Mouse (Mus musculus) stomach, embryonic 14.5 days (tissue): Measurements from ENCODE around the gene Bfar. TPM values are rescaled to one million over a fixed set of nuclear protein-coding genes. Genes with fewer than 3 reads are reported as not detected.
A peak's percentile ranks its signal among the peaks of the same experiment; 100 is the strongest.
"Not testable (repeated sequence)": the region's sequence is repeated elsewhere in the genome, so short reads cannot be mapped to it uniquely, and the experiment has no call there.

ENCODE experiments used
- ATAC-seq: fragments of 200-750 bp; cut with Nextera tagmentation; 2 replicates; pipeline ENCODE4 v1.8.0; 2017; ENCODE audit warnings: low read depth, moderate TSS enrichment; ENCODE audit not compliant: insufficient number of reproducible peaks, insufficient read depth, low FRiP score
- H3K27ac ChIP-seq: fragments of 300-500 bp; sonication (generic); 2 replicates; pipeline ENCODE4 v1.5.1; 2014; ENCODE audit warnings: mild to moderate bottlenecking, low read length, moderate library complexity, mixed read lengths
- H3K27me3 ChIP-seq: fragments of 300-500 bp; sonication (generic); 2 replicates; pipeline ENCODE4 v1.6.1; 2014; ENCODE audit warnings: low read length, control low read depth, mixed read lengths; ENCODE audit not compliant: control insufficient read depth, insufficient read depth
- H3K36me3 ChIP-seq: fragments of 300-500 bp; sonication (generic); 2 replicates; pipeline ENCODE4 v1.6.1; 2014; ENCODE audit warnings: mild to moderate bottlenecking, control low read depth, low read length, moderate library complexity, mixed read lengths; ENCODE audit not compliant: control insufficient read depth, insufficient read depth
- H3K4me1 ChIP-seq: fragments of 300-500 bp; sonication (generic); 2 replicates; pipeline ENCODE4 v1.6.1; 2014; ENCODE audit warnings: low read length, control low read depth, mixed read lengths; ENCODE audit not compliant: control insufficient read depth, insufficient read depth
- H3K4me2 ChIP-seq: fragments of 300-500 bp; sonication (generic); replicated peaks from 2 replicates; pipeline ENCODE4 v1.6.1; 2014; ENCODE audit warnings: low read depth, low read length, control low read depth
- H3K4me3 ChIP-seq: fragments of 300-500 bp; sonication (generic); 2 replicates; pipeline ENCODE4 v1.5.1; 2014; ENCODE audit warnings: low read depth, low read length, control low read depth
- H3K9ac ChIP-seq: fragments of 300-500 bp; sonication (generic); replicated peaks from 2 replicates; pipeline ENCODE4 v1.6.1; 2014; ENCODE audit warnings: low read depth, mild to moderate bottlenecking, control low read depth, low read length, moderate library complexity, mixed read lengths
- H3K9me3 ChIP-seq: fragments of 300-500 bp; sonication (generic); 2 replicates; pipeline ENCODE4 v1.6.1; 2016; ENCODE audit warnings: low read depth, low read length, control low read depth; ENCODE audit not compliant: control insufficient read depth
- WGBS: fragments of 180-500 bp; shearing (Covaris S2); extraction: QIAGEN DNeasy Blood & Tissue Kit; methylation state at CpG from one replicate; pipeline ENCODE4 v1.1.7; 2014; 5-methylcytosine and 5-hydroxymethylcytosine counted together
- polyA plus RNA-seq: library from polyadenylated mRNA; unstranded; fragments of >200 nt; fragmentation: Nextera tagmentation; extraction: Ambion mirVana; gene quantifications from 2 replicates; pipeline ENCODE4 v1.2.1, GENCODE M21; 2014

The Bfar gene
- polyA plus RNA-seq, 1 experiment from 2014 or later: 54.9 TPM

GRCm38 (mm10) chr16:13729428-13729827 is 57.8 kb downstream of the Bfar start:
- Histone ChIP-seq H3K9ac (no peak overlapping the region), H3K4me2 (no peak overlapping the region), H3K9me3 (no peaks in the 10 kb centered on the region), H3K27ac (no peak overlapping the region), H3K36me3 (no peaks in the 10 kb centered on the region), H3K4me3 (no peak overlapping the region), H3K27me3 (no peaks in the 10 kb centered on the region), H3K4me1 (peaks cover 5% of the 10 kb centered on the region; the same call in 1 of the 2 replicates)
- peak; percentile 90 for ATAC-seq
- 73% methylated on average over 4 of the region's 4 CpGs for WGBS

DNA sequence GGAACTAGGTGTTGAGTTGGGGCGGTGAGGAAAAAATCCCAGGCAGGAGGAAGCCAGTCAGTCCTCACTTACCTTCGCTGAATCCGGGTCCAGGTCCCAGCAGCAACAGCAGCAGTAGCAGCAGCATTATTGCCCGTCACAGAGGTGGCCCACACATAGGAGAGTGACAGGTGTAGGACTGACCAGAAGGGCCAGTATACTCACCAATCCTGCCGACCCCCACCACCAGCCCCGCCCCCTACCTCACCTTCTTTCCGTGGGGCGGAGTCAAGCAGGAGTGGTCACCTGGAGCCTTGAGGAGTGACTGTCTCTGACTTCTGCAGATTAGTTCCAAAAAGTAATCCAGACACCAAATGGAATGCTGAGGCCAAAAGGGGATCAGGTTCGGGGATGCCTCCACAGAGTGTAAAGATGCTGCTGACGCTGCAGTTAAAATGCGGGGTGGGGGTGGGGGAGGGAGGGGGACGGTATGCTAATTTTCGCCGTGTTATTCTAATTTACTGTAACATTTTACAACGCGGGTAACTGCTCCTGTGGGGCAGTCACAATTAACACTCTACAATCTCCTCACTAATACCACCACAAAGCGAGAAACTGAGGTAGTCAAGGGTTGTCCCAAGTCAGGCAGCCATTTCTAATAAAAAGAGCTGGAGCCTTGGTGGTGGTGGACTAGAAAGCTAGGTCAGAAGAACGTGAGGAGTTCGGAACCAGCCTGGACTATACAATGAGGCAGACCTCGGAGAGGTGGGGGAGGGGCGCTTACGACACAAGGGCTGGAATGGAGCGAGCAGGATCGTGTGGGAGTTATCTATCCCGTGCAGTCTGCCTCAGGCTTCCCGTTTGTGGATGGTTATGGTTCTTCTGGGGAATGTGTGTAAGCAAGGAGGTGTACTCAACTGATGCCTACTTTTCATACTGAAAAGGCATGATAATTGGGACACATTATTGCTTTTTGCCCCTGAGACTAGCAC is 58.9 kb downstream of the Bfar start, which contains the start of gene Pla2g10:
Gene Pla2g10, minus strand, starts transcription at position 699 of the 971 bp plus-strand sequence.
- Histone ChIP-seq H3K27ac (peak within 1 kb of the TSS; percentile 29; the same call in 1 of the 2 replicates), H3K4me2 (peak within 1 kb of the TSS; percentile 28), H3K27me3 (no peaks in the 10 kb centered on the region), H3K9me3 (no peaks in the 10 kb centered on the region), H3K36me3 (no peaks in the 10 kb centered on the region), H3K4me1 (peaks cover 5% of the 10 kb centered on the region; the same call in 1 of the 2 replicates), H3K9ac (no peak within 1 kb of the TSS), H3K4me3 (peak within 1 kb of the TSS; percentile 9; the same call in 1 of the 2 replicates)
- peak; percentile 44; the same call in 1 of the 2 replicates for ATAC-seq
- WGBS: 12% methylated on average over 26 of the region's 26 CpGs

DNA sequence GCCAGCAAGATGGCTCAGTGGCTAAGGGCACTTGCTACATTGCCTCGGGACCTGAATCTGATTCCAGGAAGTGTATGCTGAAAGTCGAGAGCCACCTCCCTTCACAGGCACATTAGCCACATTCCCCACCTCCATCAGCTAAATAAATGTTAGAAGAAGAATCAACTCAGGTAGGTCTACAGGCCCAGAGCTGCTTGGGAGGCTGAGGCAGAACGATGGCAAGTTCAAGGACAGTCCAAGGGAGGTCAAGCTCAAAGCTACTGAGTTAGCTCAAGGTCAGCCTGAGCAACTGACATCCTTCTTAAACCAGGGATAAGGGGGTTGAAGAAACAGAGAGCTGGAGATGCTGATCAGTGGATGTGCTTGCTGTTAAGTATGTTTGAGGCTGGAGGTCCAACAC is 61.1 kb downstream of the Bfar start:
- Histone ChIP-seq H3K4me2 (no peak overlapping the region), H3K27me3 (no peaks in the 10 kb centered on the region), H3K4me3 (no peak overlapping the region), H3K4me1 (peaks cover 5% of the 10 kb centered on the region; the same call in 1 of the 2 replicates), H3K27ac (no peak overlapping the region), H3K36me3 (no peaks in the 10 kb centered on the region), H3K9me3 (no peaks in the 10 kb centered on the region), H3K9ac (no peak overlapping the region)
- 74% methylated on average over 3 of the region's 3 CpGs for WGBS
- no peak for ATAC-seq

DNA sequence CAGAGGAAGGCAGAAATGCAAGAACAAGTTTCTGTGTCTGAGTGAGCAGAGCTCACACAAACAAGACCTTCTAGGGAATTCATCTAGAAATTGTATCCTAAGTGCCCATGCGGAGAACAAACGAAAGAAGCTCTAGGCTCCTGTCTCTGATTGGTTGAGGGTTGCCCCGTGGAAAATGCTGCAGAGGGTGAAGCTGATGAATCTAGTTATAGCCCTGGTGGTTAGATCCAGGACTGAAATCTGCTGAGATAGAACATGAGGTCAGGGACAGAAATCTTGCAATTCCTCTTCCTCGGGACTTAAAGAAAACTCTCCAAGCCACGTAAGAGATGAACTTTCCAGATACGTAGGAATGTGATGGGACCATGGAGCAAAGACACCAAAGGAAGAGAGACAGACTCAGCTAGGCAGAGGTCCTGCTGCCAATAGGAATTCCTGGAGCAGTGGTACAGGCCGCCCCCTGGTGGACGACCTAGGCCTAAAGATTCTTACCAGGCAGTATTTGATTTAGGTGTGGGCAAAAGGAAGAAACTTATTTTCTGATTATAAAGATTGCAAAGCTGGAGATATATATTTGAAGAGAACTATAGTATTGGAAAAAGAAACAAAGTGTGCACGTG is 62.0 kb downstream of the Bfar start:
- H3K9me3 ChIP-seq: no peaks in the 10 kb centered on the region
- no peaks in the 10 kb centered on the region for H3K27me3 ChIP-seq
- no peak overlapping the region for H3K27ac ChIP-seq
- no peak overlapping the region for H3K4me3 ChIP-seq
- H3K4me2 ChIP-seq: no peak overlapping the region
- peaks cover 5% of the 10 kb centered on the region; the same call in 1 of the 2 replicates for H3K4me1 ChIP-seq
- no peak overlapping the region for H3K9ac ChIP-seq
- ATAC-seq: no peak
- H3K36me3 ChIP-seq: no peaks in the 10 kb centered on the region
- WGBS: 24% methylated on average over 9 of the region's 9 CpGs

DNA sequence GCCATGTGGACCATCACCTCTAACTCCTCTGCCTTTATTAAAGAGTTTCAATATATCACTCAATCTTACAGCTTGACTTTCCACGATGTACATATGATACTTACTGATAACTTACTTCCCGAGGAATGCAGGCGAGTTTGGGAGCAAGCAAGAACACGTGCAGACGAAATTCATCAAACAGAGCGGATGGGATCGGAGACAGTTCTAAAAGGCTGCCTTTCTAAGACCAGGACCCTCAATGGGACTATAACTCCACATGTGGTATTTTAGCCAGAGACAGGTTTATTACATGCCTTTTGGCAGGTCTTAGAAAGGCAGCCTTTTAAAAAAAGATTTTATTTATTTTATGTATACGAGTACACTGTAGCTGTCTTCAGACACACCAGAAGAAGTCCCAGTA is 64.3 kb downstream of the Bfar start:
- Histone ChIP-seq H3K27ac (no peak overlapping the region), H3K36me3 (no peaks in the 10 kb centered on the region), H3K9ac (no peak overlapping the region), H3K4me1 (no peaks in the 10 kb centered on the region), H3K4me3 (no peak overlapping the region), H3K9me3 (no peaks in the 10 kb centered on the region), H3K4me2 (no peak overlapping the region), H3K27me3 (no peaks in the 10 kb centered on the region)
- no peak for ATAC-seq
- 62% methylated on average over 8 of the region's 8 CpGs for WGBS

DNA sequence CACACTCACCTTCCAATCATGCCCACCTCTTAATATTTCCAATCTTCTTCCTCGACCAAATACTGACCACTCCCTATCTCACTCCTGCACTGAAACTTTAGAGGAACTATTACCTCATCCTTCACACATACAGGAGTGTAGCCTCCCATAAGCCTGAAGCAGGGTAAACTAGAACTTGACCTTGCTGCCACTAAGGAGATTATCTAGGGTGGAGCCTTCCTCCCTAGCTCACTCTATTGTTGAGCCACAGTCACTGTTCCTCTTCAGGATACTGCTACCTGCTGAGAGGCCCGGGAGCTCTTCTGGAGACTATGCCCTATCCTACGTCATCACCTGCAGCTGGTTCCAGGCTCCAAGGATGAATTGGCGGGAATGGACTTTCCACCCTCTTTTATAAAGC is 67.4 kb downstream of the Bfar start:
- not testable (repeated sequence) for H3K4me2 ChIP-seq, H3K9ac ChIP-seq, H3K36me3 ChIP-seq, H3K27ac ChIP-seq, ATAC-seq, H3K4me3 ChIP-seq, H3K9me3 ChIP-seq, H3K4me1 ChIP-seq, H3K27me3 ChIP-seq
- whole genome bisulfite sequencing: 72% methylated on average over 4 of the region's 4 CpGs

GRCm38 (mm10) chr16:13740844-13741243 is 69.2 kb downstream of the Bfar start:
- Histone ChIP-seq H3K4me1 (no peaks in the 10 kb centered on the region), H3K27ac (no peak overlapping the region), H3K4me3 (no peak overlapping the region), H3K27me3 (no peaks in the 10 kb centered on the region), H3K9ac (no peak overlapping the region), H3K36me3 (no peaks in the 10 kb centered on the region), H3K9me3 (no peaks in the 10 kb centered on the region), H3K4me2 (no peak overlapping the region)
- WGBS: 70% methylated on average over 2 of the region's 2 CpGs
- ATAC-seq: no peak

DNA sequence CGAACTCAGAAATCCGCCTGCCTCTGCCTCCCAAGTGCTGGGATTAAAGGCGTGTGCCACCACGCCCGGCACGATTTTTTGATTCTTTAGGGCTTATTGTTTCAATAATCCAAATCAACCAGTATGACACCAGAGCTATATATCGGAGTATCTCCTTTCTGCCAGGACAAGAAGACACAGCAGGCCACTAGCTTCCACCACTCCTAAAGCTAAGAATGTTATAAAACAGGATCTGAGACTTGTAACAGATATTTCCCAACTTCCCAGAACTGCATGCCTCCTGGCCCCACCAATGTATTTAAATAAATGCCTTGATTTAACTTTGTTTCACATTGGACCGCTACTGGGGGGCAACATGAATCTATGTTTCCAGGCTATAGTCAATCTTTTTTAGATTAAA is 76.0 kb downstream of the Bfar start:
- no peak overlapping the region for H3K27ac ChIP-seq
- H3K4me3 ChIP-seq: no peak overlapping the region
- no peaks in the 10 kb centered on the region for H3K36me3 ChIP-seq
- WGBS: 91% methylated on average over 8 of the region's 8 CpGs
- no peaks in the 10 kb centered on the region for H3K4me1 ChIP-seq
- H3K4me2 ChIP-seq: no peak overlapping the region
- no peak for ATAC-seq
- H3K9me3 ChIP-seq: no peaks in the 10 kb centered on the region
- no peak overlapping the region for H3K9ac ChIP-seq
- H3K27me3 ChIP-seq: no peaks in the 10 kb centered on the region
